Mouse (Mus musculus): ENCODE measurements around the gene Lbp.

GRCm38 (mm10) chr2:158258005-158258418 lies 48.3 kb upstream of the Lbp start, which contains the start of gene Bpi:
- no peak for TF ChIP-seq CTCF (IDR thresholded peaks at IDR 0.05; ENCODE audit: low read depth, low read length)
- no peak for TF ChIP-seq TAL1 (conservative IDR thresholded peaks at IDR 0.05; ENCODE audit: low read depth, low read length)
- no peak for TF ChIP-seq GATA1 (IDR thresholded peaks at IDR 0.05; ENCODE audit: borderline replicate concordance, low read length)
- TF ChIP-seq POLR2AphosphoS5 (IDR thresholded peaks at IDR 0.05; ENCODE audit: insufficient replicate concordance, low read depth, low read length), result no peak
